Mouse (Mus musculus): ENCODE results near the gene Tmem131l.
A peak's percentile ranks its signal among the peaks of the same experiment; 100 is the strongest.

DNA sequence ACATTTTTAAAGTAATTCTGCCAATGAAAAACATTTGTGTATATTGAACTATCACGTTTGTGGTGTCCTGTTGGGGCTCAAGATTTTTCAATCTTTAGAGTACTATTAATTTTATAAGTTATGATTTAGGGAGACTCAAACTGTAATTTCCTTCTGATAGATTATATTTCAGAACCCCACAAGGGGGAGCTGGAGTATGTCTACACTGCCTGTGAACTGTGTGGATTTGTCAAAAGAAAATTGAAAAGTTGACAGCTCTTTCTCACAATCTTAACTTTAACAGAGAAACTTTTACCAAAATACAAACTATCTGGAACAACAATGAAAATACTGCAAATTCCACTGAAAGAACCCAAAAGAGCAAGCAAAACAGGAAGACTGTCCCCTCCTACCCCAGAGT, 93.1 kb downstream of the Tmem131l start:
- TF ChIP-seq MAZ (IDR thresholded peaks at IDR 0.05; ENCODE audit: low read depth, low read length) (no peak), POLR2A (IDR thresholded peaks at IDR 0.05; ENCODE audit: control insufficient read depth in 1 of 2, insufficient read depth in 1 of 2, low read depth in 1 of 2, low read length in 2 of 2, poor library complexity in 1 of 2) (no peak), ELF1 (IDR thresholded peaks at IDR 0.05; ENCODE audit: low read depth, low read length) (no peak), EP300 (IDR thresholded peaks at IDR 0.05; ENCODE audit: low read depth in 1 of 2, low read length in 2 of 2) (no peak), KAT2A (conservative IDR thresholded peaks at IDR 0.05; ENCODE audit: low read depth, low read length) (no peak), CTCF (IDR thresholded peaks at IDR 0.05 in 2 of 3, conservative IDR thresholded peaks at IDR 0.05 in 1 of 3; ENCODE audit: control insufficient read depth in 1 of 3, insufficient read depth in 1 of 3, low read depth in 2 of 3, low read length in 3 of 3, poor library complexity in 1 of 3, severe bottlenecking in 1 of 3) (peak in 2 of 3 experiments; percentile 29 to 63; a peak in 3 of 6 replicates), JUND (IDR thresholded peaks at IDR 0.05; ENCODE audit: low read depth, low read length) (0 out of 2 replicates have a peak, but pooled peaks have one; percentile 13), TCF12 (IDR thresholded peaks at IDR 0.05; ENCODE audit: low read depth, low read length) (no peak), CHD2 (IDR thresholded peaks at IDR 0.05; ENCODE audit: low read length) (no peak), USF2 (IDR thresholded peaks at IDR 0.05; ENCODE audit: borderline replicate concordance in 1 of 2, insufficient read depth in 1 of 2, low read depth in 1 of 2, low read length in 2 of 2) (no peak), ZKSCAN1 (IDR thresholded peaks at IDR 0.05; ENCODE audit: low read depth, low read length) (no peak), BHLHE40 (IDR thresholded peaks at IDR 0.05; ENCODE audit: borderline replicate concordance, low read depth, low read length) (no peak)

Data from MEL (cell line).